Mouse (Mus musculus) G1E (cell line): ENCODE results near the gene Grsf1.

Experiments
- CTCF ChIP-seq: IDR thresholded peaks from 2 replicates; pipeline ENCODE4 v1.5.1; 2012; ENCODE audit warnings: low read depth, low read length, inconsistent platforms, mixed read lengths
- GATA1 ChIP-seq: IDR thresholded peaks from 2 replicates; pipeline ENCODE4 v1.6.1; 2012; ENCODE audit warnings: borderline replicate concordance, low read length, inconsistent platforms, mixed read lengths
- GATA2 ChIP-seq: IDR thresholded peaks from 2 replicates; pipeline ENCODE4 v1.6.1; 2012; ENCODE audit warnings: low read depth, low read length, inconsistent platforms, borderline replicate concordance
- POLR2AphosphoS5 ChIP-seq: IDR thresholded peaks from 2 replicates; pipeline ENCODE4 v1.6.1; 2012; ENCODE audit warnings: low read depth, low read length, inconsistent platforms; ENCODE audit not compliant: insufficient replicate concordance
- TAL1 ChIP-seq: conservative IDR thresholded peaks from 2 replicates; pipeline ENCODE4 v1.6.1; 2012; ENCODE audit warnings: low read depth, low read length, inconsistent platforms, mixed read lengths

- no peak for TF ChIP-seq CTCF
- TF ChIP-seq TAL1, result no peak
- no peak for TF ChIP-seq GATA1
- TF ChIP-seq POLR2AphosphoS5, result no peak
- TF ChIP-seq GATA2, result no peak
Measured at GRCm38 (mm10) chr5:88657868-88658267, 18.1 kb downstream of the Grsf1 start.
